Mouse (Mus musculus) hindbrain, embryonic 13.5 days (tissue): ENCODE results near the gene Zranb1. TPM values are rescaled to one million over a fixed set of nuclear protein-coding genes. Genes with fewer than 3 reads are reported as not detected.

Experiments
- ATAC-seq: fragments of 200-750 bp; cut with Nextera tagmentation; 2 replicates; pipeline ENCODE4 v1.8.0; 2017; ENCODE audit warnings: moderate TSS enrichment; ENCODE audit not compliant: low FRiP score
- H3K27ac ChIP-seq: fragments of 300-500 bp; sonication (generic); 2 replicates; pipeline ENCODE4 v1.5.1; 2015; ENCODE audit warnings: inconsistent platforms, mild to moderate bottlenecking, moderate library complexity
- H3K27me3 ChIP-seq: fragments of 300-500 bp; sonication (generic); 2 replicates; pipeline ENCODE4 v1.6.1; 2015; ENCODE audit warnings: mild to moderate bottlenecking, inconsistent platforms
- H3K36me3 ChIP-seq: fragments of 300-500 bp; sonication (generic); 2 replicates; pipeline ENCODE4 v1.6.1; 2015; ENCODE audit warnings: mild to moderate bottlenecking, inconsistent platforms
- H3K4me1 ChIP-seq: fragments of 300-500 bp; sonication (generic); replicated peaks from 2 replicates; pipeline ENCODE4 v1.6.1; 2015; ENCODE audit warnings: inconsistent platforms
- H3K4me2 ChIP-seq: fragments of 300-500 bp; sonication (generic); 2 replicates; pipeline ENCODE4 v1.6.1; 2015; ENCODE audit warnings: inconsistent platforms, mild to moderate bottlenecking, moderate library complexity
- H3K4me3 ChIP-seq: fragments of 300-500 bp; sonication (generic); 2 replicates; pipeline ENCODE4 v1.5.1; 2015; ENCODE audit warnings: mild to moderate bottlenecking, inconsistent platforms
- H3K9ac ChIP-seq: fragments of 300-500 bp; sonication (generic); 2 replicates; pipeline ENCODE4 v1.6.1; 2015; ENCODE audit warnings: mild to moderate bottlenecking, inconsistent platforms
- H3K9me3 ChIP-seq: fragments of 300-500 bp; sonication (generic); 2 replicates; pipeline ENCODE4 v1.6.1; 2016; ENCODE audit warnings: inconsistent platforms
- WGBS: fragments of 180-500 bp; shearing (Covaris S2); methylation state at CpG from one replicate; pipeline ENCODE4 v1.1.7; 2015; 5-methylcytosine and 5-hydroxymethylcytosine counted together
- polyA plus RNA-seq: library from polyadenylated mRNA; unstranded; fragments of >200 nt; fragmentation: Nextera tagmentation; extraction: Ambion mirVana; gene quantifications from 2 replicates; pipeline ENCODE4 v1.2.1, GENCODE M21; 2015

Zranb1 gene
- polyA plus RNA-seq, 1 experiment from 2014 or later, result 20.6 TPM

GRCm38 (mm10) chr7:132934743-132935142, 3.8 kb downstream of the Zranb1 start:
- H3K9ac ChIP-seq, result no peak overlapping the region
- H3K4me2 ChIP-seq, result no peak overlapping the region
- no peak overlapping the region for H3K27ac ChIP-seq
- H3K27me3 ChIP-seq, result no peaks in the 10 kb centered on the region
- no peak for ATAC-seq
- H3K4me1 ChIP-seq, result peaks cover 20% of the 10 kb centered on the region
- H3K36me3 ChIP-seq, result no peaks in the 10 kb centered on the region
- H3K9me3 ChIP-seq, result no peaks in the 10 kb centered on the region
- no peak overlapping the region for H3K4me3 ChIP-seq

- no peaks in the 10 kb centered on the region for H3K36me3 ChIP-seq
- no peak overlapping the region for H3K4me3 ChIP-seq
- no peak for ATAC-seq
- no peaks in the 10 kb centered on the region for H3K9me3 ChIP-seq
- 92% methylated on average over 2 of the region's 2 CpGs for WGBS
- no peak overlapping the region for H3K9ac ChIP-seq
- H3K27me3 ChIP-seq, result no peaks in the 10 kb centered on the region
- no peak overlapping the region for H3K27ac ChIP-seq
- H3K4me1 ChIP-seq, result no peaks in the 10 kb centered on the region
- H3K4me2 ChIP-seq, result no peak overlapping the region
Observed at GRCm38 (mm10) chr7:132939118-132939517, 8.2 kb downstream of the Zranb1 start.

- no peaks in the 10 kb centered on the region for H3K4me1 ChIP-seq
- ATAC-seq, result no peak
- H3K4me2 ChIP-seq, result no peak overlapping the region
- no peak overlapping the region for H3K4me3 ChIP-seq
- H3K9me3 ChIP-seq, result no peaks in the 10 kb centered on the region
- no peak overlapping the region for H3K9ac ChIP-seq
- H3K27me3 ChIP-seq, result no peaks in the 10 kb centered on the region
- no peak overlapping the region for H3K27ac ChIP-seq
- H3K36me3 ChIP-seq, result no peaks in the 10 kb centered on the region
- WGBS, result 86% methylated on average over 2 of the region's 2 CpGs
Observed at GRCm38 (mm10) chr7:132940569-132940968, 9.6 kb downstream of the Zranb1 start.

- H3K36me3 ChIP-seq, result no peaks in the 10 kb centered on the region
- H3K27ac ChIP-seq, result no peak overlapping the region
- H3K9ac ChIP-seq, result no peak overlapping the region
- H3K4me1 ChIP-seq, result peaks cover 5% of the 10 kb centered on the region; the same call in 1 of the 2 replicates
- H3K4me2 ChIP-seq, result no peak overlapping the region
- WGBS, result 84% methylated on average over 4 of the region's 4 CpGs
- ATAC-seq, result no peak
- no peaks in the 10 kb centered on the region for H3K27me3 ChIP-seq
- H3K9me3 ChIP-seq, result no peaks in the 10 kb centered on the region
- H3K4me3 ChIP-seq, result no peak overlapping the region
Observed at GRCm38 (mm10) chr7:132949968-132950367, 19.0 kb downstream of the Zranb1 start.

GRCm38 (mm10) chr7:132950613-132951012, 19.7 kb downstream of the Zranb1 start:
- H3K9me3 ChIP-seq, result no peaks in the 10 kb centered on the region
- no peaks in the 10 kb centered on the region for H3K27me3 ChIP-seq
- H3K4me2 ChIP-seq, result no peak overlapping the region
- H3K27ac ChIP-seq, result no peak overlapping the region
- ATAC-seq, result no peak
- H3K4me3 ChIP-seq, result no peak overlapping the region
- 92% methylated on average over 3 of the region's 3 CpGs for WGBS
- peaks cover 5% of the 10 kb centered on the region for H3K4me1 ChIP-seq
- no peak overlapping the region for H3K9ac ChIP-seq
- no peaks in the 10 kb centered on the region for H3K36me3 ChIP-seq

- H3K27me3 ChIP-seq, result no peaks in the 10 kb centered on the region
- H3K4me3 ChIP-seq, result no peak overlapping the region
- H3K9me3 ChIP-seq, result no peaks in the 10 kb centered on the region
- no peaks in the 10 kb centered on the region for H3K4me1 ChIP-seq
- H3K4me2 ChIP-seq, result no peak overlapping the region
- no peak overlapping the region for H3K27ac ChIP-seq
- no peak overlapping the region for H3K9ac ChIP-seq
- WGBS, result 95% methylated on average over 3 of the region's 3 CpGs
- no peaks in the 10 kb centered on the region for H3K36me3 ChIP-seq
- ATAC-seq, result no peak
Observed at GRCm38 (mm10) chr7:132964395-132964794, 33.5 kb downstream of the Zranb1 start.

- no peak overlapping the region for H3K4me2 ChIP-seq
- no peaks in the 10 kb centered on the region for H3K27me3 ChIP-seq
- no peaks in the 10 kb centered on the region for H3K36me3 ChIP-seq
- no peak overlapping the region for H3K27ac ChIP-seq
- H3K4me1 ChIP-seq, result no peaks in the 10 kb centered on the region
- 89% methylated on average over 2 of the region's 2 CpGs for WGBS
- ATAC-seq, result no peak
- H3K9me3 ChIP-seq, result no peaks in the 10 kb centered on the region
- no peak overlapping the region for H3K9ac ChIP-seq
- H3K4me3 ChIP-seq, result no peak overlapping the region
Observed at GRCm38 (mm10) chr7:132965707-132966106, 34.8 kb downstream of the Zranb1 start.

- WGBS, result 96% methylated on average over 2 of the region's 2 CpGs
- Histone ChIP-seq H3K4me2 (no peak overlapping the region), H3K9me3 (no peaks in the 10 kb centered on the region), H3K27ac (no peak overlapping the region), H3K36me3 (peaks cover 12% of the 10 kb centered on the region), H3K4me1 (peaks cover 3% of the 10 kb centered on the region; the same call in 1 of the 2 replicates), H3K27me3 (no peaks in the 10 kb centered on the region), H3K9ac (no peak overlapping the region), H3K4me3 (no peak overlapping the region)
- no peak for ATAC-seq
Observed at GRCm38 (mm10) chr7:132972079-132972478, 41.1 kb downstream of the Zranb1 start.

GRCm38 (mm10) chr7:132976079-132976478, 45.1 kb downstream of the Zranb1 start:
- peaks cover 19% of the 10 kb centered on the region for H3K36me3 ChIP-seq
- H3K4me3 ChIP-seq, result no peak overlapping the region
- peaks cover 3% of the 10 kb centered on the region; the same call in 1 of the 2 replicates for H3K4me1 ChIP-seq
- H3K27ac ChIP-seq, result no peak overlapping the region
- ATAC-seq, result no peak
- H3K27me3 ChIP-seq, result no peaks in the 10 kb centered on the region
- no peaks in the 10 kb centered on the region for H3K9me3 ChIP-seq
- H3K9ac ChIP-seq, result no peak overlapping the region
- 73% methylated on average over 2 of the region's 2 CpGs for WGBS
- H3K4me2 ChIP-seq, result no peak overlapping the region

GRCm38 (mm10) chr7:132977981-132978380, 47.0 kb downstream of the Zranb1 start:
- ATAC-seq, result no peak
- H3K9me3 ChIP-seq, result no peaks in the 10 kb centered on the region
- peaks cover 32% of the 10 kb centered on the region for H3K36me3 ChIP-seq
- H3K27ac ChIP-seq, result no peak overlapping the region
- no peaks in the 10 kb centered on the region for H3K27me3 ChIP-seq
- H3K9ac ChIP-seq, result no peak overlapping the region
- peaks cover 3% of the 10 kb centered on the region; the same call in 1 of the 2 replicates for H3K4me1 ChIP-seq
- H3K4me2 ChIP-seq, result no peak overlapping the region
- no peak overlapping the region for H3K4me3 ChIP-seq
- 96% methylated on average over 2 of the region's 2 CpGs for WGBS

GRCm38 (mm10) chr7:132982639-132983038, 51.7 kb downstream of the Zranb1 start:
- no peak overlapping the region for H3K27ac ChIP-seq
- WGBS, result 46% methylated on average over 3 of the region's 3 CpGs
- ATAC-seq, result no peak
- no peaks in the 10 kb centered on the region for H3K4me1 ChIP-seq
- no peak overlapping the region for H3K4me3 ChIP-seq
- no peak overlapping the region for H3K9ac ChIP-seq
- no peaks in the 10 kb centered on the region for H3K27me3 ChIP-seq
- peaks cover 40% of the 10 kb centered on the region for H3K36me3 ChIP-seq
- no peaks in the 10 kb centered on the region for H3K9me3 ChIP-seq
- H3K4me2 ChIP-seq, result no peak overlapping the region

GRCm38 (mm10) chr7:132989839-132990238, 58.9 kb downstream of the Zranb1 start:
- no peaks in the 10 kb centered on the region for H3K9me3 ChIP-seq
- peaks cover 60% of the 10 kb centered on the region for H3K36me3 ChIP-seq
- no peak overlapping the region for H3K4me2 ChIP-seq
- H3K4me1 ChIP-seq, result peaks cover 11% of the 10 kb centered on the region
- no peak for ATAC-seq
- no peak overlapping the region for H3K27ac ChIP-seq
- H3K4me3 ChIP-seq, result no peak overlapping the region
- no peak overlapping the region for H3K9ac ChIP-seq
- 93% methylated on average over 5 of the region's 5 CpGs for WGBS
- H3K27me3 ChIP-seq, result no peaks in the 10 kb centered on the region

- no peaks in the 10 kb centered on the region for H3K27me3 ChIP-seq
- peaks cover 72% of the 10 kb centered on the region for H3K36me3 ChIP-seq
- no peak overlapping the region for H3K9ac ChIP-seq
- WGBS, result 92% methylated on average over 14 of the region's 14 CpGs
- no peak for ATAC-seq
- no peak overlapping the region for H3K4me2 ChIP-seq
- no peak overlapping the region for H3K4me3 ChIP-seq
- peaks cover 24% of the 10 kb centered on the region for H3K4me1 ChIP-seq
- H3K9me3 ChIP-seq, result no peaks in the 10 kb centered on the region
- H3K27ac ChIP-seq, result no peak overlapping the region
Observed at GRCm38 (mm10) chr7:132991240-132991900, 60.4 kb downstream of the Zranb1 start.
